Mouse (Mus musculus) testis, adult 2 months (tissue): ENCODE data around the gene Mpnd.

Experiments
- CTCF ChIP-seq: fragments of 200-500 bp; IDR thresholded peaks from 2 replicates; pipeline ENCODE4 v1.5.1; 2012; ENCODE audit warnings: low read depth, mild to moderate bottlenecking, inconsistent platforms, low read length, moderate library complexity; ENCODE audit not compliant: control insufficient read depth, insufficient read depth, insufficient replicate concordance
- POLR2A ChIP-seq: fragments of 200-500 bp; IDR thresholded peaks from 2 replicates; pipeline ENCODE4 v1.6.1; 2012; ENCODE audit warnings: low read depth, mild to moderate bottlenecking, inconsistent platforms, low read length, moderate library complexity; ENCODE audit not compliant: control insufficient read depth

- no peak for TF ChIP-seq CTCF
- no peak for TF ChIP-seq POLR2A
Measured at GRCm38 (mm10) chr17:56006956-56007355, 1.4 kb downstream of the Mpnd start.
